Mouse (Mus musculus) thymus, adult 2 months (tissue): ENCODE results near the gene Borcs7. TPM values are rescaled to one million over a fixed set of nuclear protein-coding genes. Genes with fewer than 3 reads are reported as not detected.

ENCODE experiments used
- DNase-seq: peaks from one replicate; pipeline ENCODE4 v3.0.0; 2021
- H3K27ac ChIP-seq: fragments of 200-500 bp; 2 replicates; pipeline ENCODE4 v1.5.1; 2012; ENCODE audit warnings: low read length, control low read depth; ENCODE audit not compliant: control insufficient read depth, insufficient read depth
- H3K27me3 ChIP-seq: fragments of 200-500 bp; 2 replicates; pipeline ENCODE4 v1.6.1; 2012; ENCODE audit warnings: mild to moderate bottlenecking, low read length, moderate library complexity, mixed read lengths; ENCODE audit not compliant: control insufficient read depth, insufficient read depth
- H3K36me3 ChIP-seq: fragments of 200-500 bp; 2 replicates; pipeline ENCODE4 v1.6.1; 2012; ENCODE audit warnings: mild to moderate bottlenecking, low read length, moderate library complexity; ENCODE audit not compliant: control insufficient read depth, insufficient read depth
- H3K4me1 ChIP-seq: fragments of 200-500 bp; replicated peaks from 2 replicates; pipeline ENCODE4 v1.6.1; 2012; ENCODE audit warnings: low read length; ENCODE audit not compliant: control insufficient read depth, insufficient read depth
- H3K4me3 ChIP-seq: fragments of 200-500 bp; 2 replicates; pipeline ENCODE4 v1.5.1; 2012; ENCODE audit warnings: mild to moderate bottlenecking, low read length, control low read depth, moderate library complexity; ENCODE audit not compliant: control insufficient read depth, insufficient read depth
- CTCF ChIP-seq: fragments of 200-500 bp; IDR thresholded peaks from 2 replicates; pipeline ENCODE4 v1.5.1; 2012; ENCODE audit warnings: mild to moderate bottlenecking, control low read depth, low read length, moderate library complexity, borderline replicate concordance; ENCODE audit not compliant: control insufficient read depth, poor library complexity, insufficient read depth; ENCODE audit errors: extremely low read depth
- POLR2A ChIP-seq: fragments of 200-500 bp; IDR thresholded peaks from 2 replicates; pipeline ENCODE4 v1.6.1; 2012; ENCODE audit warnings: mild to moderate bottlenecking, low read length, control low read depth, moderate library complexity; ENCODE audit not compliant: control insufficient read depth, poor library complexity, insufficient read depth; ENCODE audit errors: extremely low read depth
- WGBS: fragments of 180-500 bp; shearing (Covaris S2); methylation state at CpG from one replicate; pipeline ENCODE4 v1.1.7; 2018; 5-methylcytosine and 5-hydroxymethylcytosine counted together
- polyA plus RNA-seq: library from polyadenylated mRNA; depleted of rRNA; stranded (reverse); fragments of >200 nt; gene quantifications from 2 replicates; pipeline ENCODE4 v1.2.3, GENCODE M21; 2012; rRNA removed

The Borcs7 gene
- 3.0 and 4.4 TPM in 2 replicates for polyA plus RNA-seq

- H3K4me1 ChIP-seq, result peaks cover 5% of the 10 kb centered on the region
- TF ChIP-seq CTCF (peak; percentile 40; the same call in 1 of the 2 replicates), POLR2A (peak; percentile 60; the same call in 1 of the 2 replicates)
- H3K4me3 ChIP-seq, result peak within 1 kb of the TSS; percentile 62
- 4% methylated on average over 44 of the region's 44 CpGs for WGBS
- no peak within 1 kb of the TSS for H3K27ac ChIP-seq
- H3K27me3 ChIP-seq, result no peaks in the 10 kb centered on the region
- peak; percentile 91 for DNase-seq
- no peaks in the 10 kb centered on the region for H3K36me3 ChIP-seq
These were observed at the start of gene Borcs7 for GRCm38 (mm10) chr19:46689460-46690372. Borcs7 (plus strand) TSS chr19:46689906.

- DNase-seq, result no peak
- 89% methylated on average over 8 of the region's 8 CpGs for WGBS
- TF ChIP-seq POLR2A (no peak), CTCF (no peak)
- peaks cover 15% of the 10 kb centered on the region for H3K36me3 ChIP-seq
- H3K27me3 ChIP-seq, result no peaks in the 10 kb centered on the region
- peaks cover 38% of the 10 kb centered on the region for H3K4me1 ChIP-seq
- H3K27ac ChIP-seq, result no peak overlapping the region
- H3K4me3 ChIP-seq, result no peak overlapping the region
These were observed 48.9 kb upstream of the Borcs7 start for GRCm38 (mm10) chr19:46640780-46641179.

- H3K27ac ChIP-seq, result no peak overlapping the region; the same call in 1 of the 2 replicates
- peaks cover 15% of the 10 kb centered on the region for H3K36me3 ChIP-seq
- TF ChIP-seq CTCF (no peak), POLR2A (no peak)
- H3K27me3 ChIP-seq, result no peaks in the 10 kb centered on the region
- H3K4me1 ChIP-seq, result peaks cover 45% of the 10 kb centered on the region
- 44% methylated on average over 19 of the region's 19 CpGs for WGBS
- no peak for DNase-seq
- H3K4me3 ChIP-seq, result no peak overlapping the region
These were observed 48.2 kb upstream of the Borcs7 start for GRCm38 (mm10) chr19:46641420-46642085.

GRCm38 (mm10) chr19:46642136-46642753 is 47.5 kb upstream of the Borcs7 start:
- WGBS, result 93% methylated on average over 22 of the region's 22 CpGs
- no peak overlapping the region; the same call in 1 of the 2 replicates for H3K27ac ChIP-seq

GRCm38 (mm10) chr19:46643236-46643635 is 46.5 kb upstream of the Borcs7 start:
- H3K27me3 ChIP-seq, result no peaks in the 10 kb centered on the region
- H3K4me3 ChIP-seq, result no peak overlapping the region
- no peak overlapping the region for H3K27ac ChIP-seq
- peaks cover 12% of the 10 kb centered on the region for H3K36me3 ChIP-seq
- no peak for DNase-seq
- TF ChIP-seq POLR2A (no peak), CTCF (no peak)
- H3K4me1 ChIP-seq, result peaks cover 53% of the 10 kb centered on the region
- 90% methylated on average over 5 of the region's 5 CpGs for WGBS

More at GRCm38 (mm10) chr19:46642136-46642753, 47.5 kb upstream of the Borcs7 start:
- peaks cover 47% of the 10 kb centered on the region for H3K4me1 ChIP-seq
- H3K4me3 ChIP-seq, result no peak overlapping the region
- peaks cover 15% of the 10 kb centered on the region for H3K36me3 ChIP-seq
- TF ChIP-seq POLR2A (no peak), CTCF (no peak)
- no peak for DNase-seq
- no peaks in the 10 kb centered on the region for H3K27me3 ChIP-seq

- H3K27ac ChIP-seq, result no peak overlapping the region
- H3K4me1 ChIP-seq, result peaks cover 54% of the 10 kb centered on the region
- H3K27me3 ChIP-seq, result no peaks in the 10 kb centered on the region
- TF ChIP-seq CTCF, result no peak
- TF ChIP-seq POLR2A, result no peak
- peaks cover 12% of the 10 kb centered on the region for H3K36me3 ChIP-seq
- 92% methylated on average over 10 of the region's 10 CpGs for WGBS
- no peak overlapping the region for H3K4me3 ChIP-seq
- DNase-seq, result no peak
These were observed 45.3 kb upstream of the Borcs7 start for GRCm38 (mm10) chr19:46644343-46644792.
